Mouse (Mus musculus): ENCODE results near the gene Nabp2.

Gene Nabp2

DNA sequence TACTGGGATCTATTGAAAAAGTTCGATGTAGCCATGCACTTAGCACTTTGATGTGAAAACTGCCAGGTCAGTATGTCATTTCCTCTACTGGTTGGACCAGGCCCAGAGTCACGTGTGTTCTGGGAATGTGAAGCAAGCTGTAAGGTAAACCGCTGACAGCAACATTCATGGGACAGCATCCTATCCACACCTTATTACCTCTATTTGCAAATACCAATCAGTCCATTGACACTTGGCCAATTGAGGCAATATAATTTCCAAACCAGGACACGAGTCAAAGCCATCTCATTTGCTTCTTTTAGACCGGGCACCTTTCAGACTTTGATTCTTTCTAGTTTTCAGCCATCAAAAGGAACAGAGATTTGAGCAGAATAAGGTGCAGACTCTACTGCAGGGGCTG is 17.8 kb upstream of the Nabp2 start:
- DNase-seq (ENCODE audit: low spot score), result no peak

DNA sequence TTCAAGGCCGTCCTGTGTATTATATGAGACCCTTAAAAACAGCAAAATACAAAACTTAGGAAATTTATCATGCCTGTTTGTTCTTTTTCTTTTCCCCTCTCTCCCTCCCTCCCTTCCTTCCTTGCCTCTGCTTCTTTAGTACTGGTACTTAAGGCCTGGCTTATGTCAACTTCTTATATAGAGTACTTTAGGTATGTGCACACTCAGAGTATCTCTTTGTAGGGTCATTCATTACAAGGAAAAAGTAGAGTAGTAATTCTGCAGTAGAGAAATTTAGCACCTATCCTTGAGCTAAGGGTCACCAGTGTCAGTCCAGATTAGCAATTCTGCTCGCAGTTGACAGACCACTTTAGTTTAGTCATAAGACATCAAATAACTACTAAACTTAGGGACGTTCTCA is 14.0 kb upstream of the Nabp2 start:
- no peak for DNase-seq (ENCODE audit: low spot score)

- peak; percentile 55 for DNase-seq (ENCODE audit: low spot score)
These were observed 13.3 kb upstream of the Nabp2 start for GRCm38 (mm10) chr10:128424604-128425003.

GRCm38 (mm10) chr10:128422426-128422825 is 11.1 kb upstream of the Nabp2 start:
- DNase-seq (ENCODE audit: low spot score), result no peak

- no peak for DNase-seq (ENCODE audit: low spot score)
These were observed 3.6 kb upstream of the Nabp2 start for GRCm38 (mm10) chr10:128414848-128415247.

- DNase-seq (ENCODE audit: low spot score), result no peak
These were observed 1.8 kb upstream of the Nabp2 start for GRCm38 (mm10) chr10:128413076-128413475.

DNA sequence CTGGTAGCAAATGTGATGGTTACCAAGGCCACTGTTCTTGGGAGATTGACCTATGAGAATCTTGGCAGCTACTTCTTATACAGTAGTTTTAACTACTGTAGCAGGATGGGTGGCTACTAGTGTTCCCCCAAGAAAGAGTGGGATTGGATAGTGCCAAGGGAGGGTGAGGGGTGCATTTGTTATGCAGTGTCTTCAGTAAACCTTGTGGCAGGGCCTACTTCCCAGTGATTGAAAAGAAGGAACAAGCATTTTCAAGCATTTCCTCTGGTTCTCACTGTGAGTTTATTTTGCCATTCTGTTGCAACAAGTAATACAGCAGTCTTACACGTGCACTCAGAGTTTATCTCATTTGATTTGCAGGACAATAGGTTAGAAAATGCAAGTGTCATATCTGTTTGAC is 1.3 kb upstream of the Nabp2 start:
- no peak for DNase-seq (ENCODE audit: low spot score)

GRCm38 (mm10) chr10:128412055-128412381 is 726 bp upstream of the Nabp2 start:
- DNase-seq (ENCODE audit: low spot score), result no peak

GRCm38 (mm10) chr10:128410560-128410845 is 789 bp downstream of the Nabp2 start:
- no peak for DNase-seq (ENCODE audit: low spot score)

- DNase-seq (ENCODE audit: low spot score), result peak; percentile 98
These were observed 1.4 kb downstream of the Nabp2 start for GRCm38 (mm10) chr10:128409692-128410559.

DNA sequence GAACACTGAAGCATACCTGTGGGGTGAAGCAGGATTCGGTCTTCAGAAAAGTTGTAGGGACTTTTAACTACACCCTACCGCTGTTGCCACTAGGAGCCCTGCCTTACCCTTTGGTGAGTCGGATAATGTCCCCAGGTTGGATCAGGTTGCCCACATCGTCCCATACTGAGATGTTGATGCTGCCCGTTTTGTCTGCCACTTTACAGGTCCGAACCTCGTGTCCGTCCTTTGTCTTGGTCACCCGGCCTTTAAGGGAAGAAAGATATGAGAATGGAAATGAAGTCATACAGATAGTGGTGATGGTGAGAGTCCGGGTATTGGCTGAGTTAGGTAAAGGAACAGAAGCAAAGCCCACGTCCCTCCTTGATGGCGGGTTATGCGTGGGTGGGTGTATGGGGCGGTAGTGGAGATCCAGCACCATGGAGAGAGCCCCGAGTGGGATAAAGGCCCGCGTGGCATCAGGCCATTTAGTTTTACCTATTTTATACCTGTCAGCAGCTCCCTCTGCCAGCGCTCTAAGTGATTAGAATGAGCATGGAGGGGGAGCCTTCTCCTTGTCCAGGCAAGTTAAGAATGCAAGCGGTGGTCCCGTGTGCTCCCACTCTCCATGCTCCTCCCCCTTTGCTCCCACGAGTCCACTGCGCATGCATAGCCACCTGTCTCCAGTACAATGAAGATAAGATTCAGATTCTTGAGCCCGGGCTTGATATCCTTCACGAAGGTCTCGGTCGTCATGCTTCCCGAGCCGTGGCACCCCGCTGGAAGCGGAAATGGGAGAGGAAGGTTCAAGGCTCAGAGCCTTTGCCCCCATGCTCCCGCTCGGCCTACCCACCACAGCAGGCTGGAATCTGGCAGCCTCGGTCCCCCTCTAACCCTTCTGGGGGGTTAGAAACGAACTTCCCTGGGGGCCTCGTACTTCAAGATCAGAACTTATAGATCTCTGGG is 2.4 kb downstream of the Nabp2 start:
- DNase-seq (ENCODE audit: low spot score), result no peak

DNA sequence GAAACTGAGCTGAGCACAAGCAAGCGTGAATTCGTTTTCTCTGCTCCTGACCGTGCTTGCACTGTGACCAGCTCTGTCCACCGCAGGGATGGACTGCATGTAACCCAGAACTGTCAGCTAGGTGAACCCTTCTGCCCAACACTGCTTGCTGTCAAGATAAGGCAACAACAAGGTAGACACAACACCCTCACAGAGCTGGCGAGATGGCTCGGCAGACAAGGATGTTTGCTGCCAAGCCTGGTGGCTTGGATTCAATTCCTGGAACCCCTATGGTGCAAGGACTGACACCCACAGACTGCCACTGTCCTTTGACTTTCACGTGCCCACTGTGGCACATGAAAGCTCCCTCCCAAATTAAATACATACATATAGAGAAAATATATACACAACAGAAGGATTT is 7.4 kb downstream of the Nabp2 start:
- no peak for DNase-seq (ENCODE audit: low spot score)

GRCm38 (mm10) chr10:128401638-128402037 is 9.7 kb downstream of the Nabp2 start:
- DNase-seq (ENCODE audit: low spot score), result no peak

DNA sequence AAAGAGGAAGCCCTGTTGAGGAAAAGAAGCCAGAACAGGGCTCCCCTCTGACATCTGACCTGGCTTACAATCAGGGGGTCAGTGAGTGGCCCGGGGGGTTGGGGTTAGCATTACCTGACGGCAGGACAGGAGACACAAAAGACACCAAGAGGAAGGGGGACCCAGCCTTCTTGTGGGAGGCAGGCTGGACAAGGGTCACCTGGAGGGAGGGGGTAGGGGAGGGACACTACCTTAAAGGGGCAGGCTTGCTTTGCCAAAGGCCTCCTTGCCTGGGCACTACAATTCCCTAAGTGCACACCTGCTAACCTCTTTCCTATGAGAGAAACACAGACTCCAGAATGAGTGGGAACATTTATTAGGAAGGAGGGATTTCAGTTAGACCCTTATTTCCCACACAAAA is 10.2 kb downstream of the Nabp2 start, which contains the start of gene Slc39a5:
Gene Slc39a5 (minus strand): TSS at position 174 of the 400 bp plus-strand sequence.
- DNase-seq (ENCODE audit: low spot score), result no peak

- no peak for DNase-seq (ENCODE audit: low spot score)
These were observed 11.0 kb downstream of the Nabp2 start for GRCm38 (mm10) chr10:128400338-128400737.

DNA sequence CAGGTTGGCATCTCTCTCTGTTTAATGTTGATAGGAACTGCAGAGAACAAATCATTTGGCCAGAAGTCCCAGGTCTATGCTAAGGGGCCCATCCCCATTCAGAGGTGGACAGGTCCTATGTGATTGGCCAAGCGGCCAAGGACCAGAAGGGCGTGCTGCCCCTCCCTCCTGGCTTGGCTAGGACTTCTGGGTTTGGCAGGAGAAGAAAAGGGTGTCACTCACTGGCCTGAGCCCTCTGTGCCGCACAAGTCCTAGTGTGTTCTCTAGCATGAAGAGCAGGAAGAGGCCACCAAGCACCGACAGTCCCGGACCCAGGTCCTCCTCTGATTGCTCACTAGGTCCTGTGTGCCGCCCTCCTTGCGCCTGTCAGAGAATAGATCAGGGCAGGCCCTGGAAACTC is 13.8 kb downstream of the Nabp2 start:
- no peak for DNase-seq (ENCODE audit: low spot score)

DNA sequence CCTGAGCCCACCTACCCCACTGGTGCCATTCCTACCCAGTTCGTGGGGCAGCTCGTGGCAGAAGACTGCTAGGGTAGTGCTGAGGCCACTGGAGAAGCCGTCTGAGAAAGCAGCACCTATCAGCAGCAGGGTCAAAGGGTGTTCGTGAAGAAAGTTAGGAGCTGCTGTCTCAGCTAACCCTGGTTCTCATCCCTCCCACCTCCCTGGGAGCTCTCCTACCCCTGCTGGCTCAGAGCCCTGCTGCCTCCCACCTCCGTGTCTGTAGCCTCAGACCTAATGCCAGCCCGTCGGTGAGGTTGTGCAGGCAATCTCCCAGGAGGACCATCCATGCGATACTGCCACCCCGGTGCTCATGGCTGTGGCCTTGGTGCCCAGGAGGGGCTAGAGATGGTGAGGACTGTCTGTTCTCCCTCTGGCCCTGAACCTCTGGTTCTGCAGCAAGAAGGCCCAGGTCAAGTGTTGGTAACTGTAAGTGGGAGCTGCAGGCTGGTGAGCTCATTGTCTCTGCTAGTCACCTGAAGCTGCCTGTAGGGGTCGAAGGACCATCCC is 14.5 kb downstream of the Nabp2 start:
- no peak for DNase-seq (ENCODE audit: low spot score)

DNA sequence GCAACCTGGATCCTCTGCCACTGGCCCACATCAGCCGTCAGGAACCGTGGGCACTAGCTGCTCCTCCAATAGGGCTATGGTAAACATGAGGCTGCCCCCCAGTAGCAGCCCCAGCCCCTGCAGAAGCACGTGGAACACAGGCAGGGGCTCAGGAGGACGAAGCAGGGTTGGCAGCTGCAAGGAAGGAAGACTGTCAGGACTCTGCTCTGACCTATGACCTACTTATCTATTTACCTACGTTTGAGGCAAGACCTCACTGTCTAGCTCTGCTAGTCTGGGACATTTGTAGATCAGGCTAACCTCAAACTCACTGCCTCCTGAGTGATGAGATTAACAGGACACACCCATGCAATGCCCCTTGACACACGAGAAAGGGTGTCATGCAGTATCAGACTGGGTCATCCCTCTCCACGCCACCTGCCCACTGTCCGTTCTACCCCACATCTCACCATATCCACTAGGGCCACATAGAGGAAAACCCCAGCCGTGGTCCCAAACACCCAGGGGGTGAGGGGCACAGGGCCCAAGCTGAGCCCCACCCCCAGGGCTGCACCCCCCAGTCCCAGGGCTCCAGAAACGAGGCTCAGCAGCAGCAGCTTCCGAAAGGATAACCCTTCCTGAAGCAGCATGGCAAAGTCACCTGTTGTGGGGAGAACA is 15.1 kb downstream of the Nabp2 start:
- DNase-seq (ENCODE audit: low spot score), result no peak

DNA sequence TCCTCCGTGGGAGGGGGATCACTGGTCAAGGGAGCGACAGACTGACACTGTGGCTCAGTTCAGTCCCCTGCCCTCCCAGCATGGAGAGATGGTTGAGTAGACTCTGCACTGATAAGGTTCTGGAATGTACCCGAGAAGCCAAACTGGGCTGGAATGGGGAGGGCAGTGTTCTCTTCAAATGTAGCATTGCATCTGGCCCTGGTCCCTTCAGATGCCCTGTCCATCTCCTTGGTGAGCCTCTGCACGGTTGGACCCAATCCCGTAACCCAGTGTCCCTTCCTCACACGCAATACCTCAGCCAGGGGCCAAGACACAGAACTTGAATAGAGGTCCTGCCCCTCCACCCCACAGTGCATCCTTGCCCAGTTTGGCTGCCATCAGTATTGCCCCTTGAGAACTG is 19.4 kb downstream of the Nabp2 start:
- no peak for DNase-seq (ENCODE audit: low spot score)

GRCm38 (mm10) chr10:128390366-128390765 is 20.9 kb downstream of the Nabp2 start:
- DNase-seq (ENCODE audit: low spot score), result no peak

GRCm38 (mm10) chr10:128389570-128389969 is 21.7 kb downstream of the Nabp2 start:
- DNase-seq (ENCODE audit: low spot score), result no peak

GRCm38 (mm10) chr10:128388941-128389340 is 22.4 kb downstream of the Nabp2 start:
- DNase-seq (ENCODE audit: low spot score), result no peak
